Mouse (Mus musculus) liver, embryonic 14.5 days (tissue): ENCODE data around the gene Neu2. TPM values are rescaled to one million over a fixed set of nuclear protein-coding genes. Genes with fewer than 3 reads are reported as not detected.

Source experiments
- ATAC-seq: fragments of 200-750 bp; cut with Nextera tagmentation; 2 replicates; pipeline ENCODE4 v1.8.0; 2017; ENCODE audit warnings: moderate number of reproducible peaks, mild to moderate bottlenecking, moderate library complexity; ENCODE audit not compliant: insufficient read depth
- DNase-seq, 3 experiments: peaks; one replicate each; pipeline ENCODE4 v3.0.0-alpha.2; 2012 to 2013; ENCODE audit warnings: low read depth in 3 of 3, low spot score in 3 of 3
- H3K27ac ChIP-seq: fragments of 300-500 bp; sonication (generic); 2 replicates; pipeline ENCODE4 v1.5.1; 2014; ENCODE audit warnings: moderate library complexity, mild to moderate bottlenecking, control low read depth, inconsistent platforms
- H3K27me3 ChIP-seq: fragments of 300-500 bp; sonication (generic); 2 replicates; pipeline ENCODE4 v1.6.1; 2014; ENCODE audit warnings: mild to moderate bottlenecking, low read length, moderate library complexity; ENCODE audit not compliant: control insufficient read depth, insufficient read depth
- H3K36me3 ChIP-seq: fragments of 300-500 bp; sonication (generic); replicated peaks from 2 replicates; pipeline ENCODE4 v1.6.1; 2014; ENCODE audit warnings: low read depth; ENCODE audit not compliant: control insufficient read depth, insufficient read depth
- H3K4me1 ChIP-seq, 2 experiments: fragments of 200-500 bp in 1 of 2; fragments of 300-500 bp in 1 of 2; sonication (generic) in 1 of 2; replicated peaks; 2 replicates each; pipeline ENCODE4 v1.6.1; 2012 to 2014; ENCODE audit warnings: antibody characterized with exemption in 1 of 2, inconsistent platforms in 1 of 2, low read length in 1 of 2; ENCODE audit not compliant: control insufficient read depth in 2 of 2, insufficient read depth in 2 of 2
- H3K4me2 ChIP-seq: fragments of 300-500 bp; sonication (generic); 2 replicates; pipeline ENCODE4 v1.6.1; 2014; ENCODE audit warnings: low read depth, mild to moderate bottlenecking, control low read depth, moderate library complexity
- H3K4me3 ChIP-seq, 2 experiments: fragments of 200-500 bp in 1 of 2; fragments of 300-500 bp in 1 of 2; sonication (generic) in 1 of 2; 2 replicates each; pipeline ENCODE4 v1.5.1; 2012 to 2014; ENCODE audit warnings: low read depth in 2 of 2, low read length in 2 of 2, mild to moderate bottlenecking in 2 of 2, control low read depth in 1 of 2, inconsistent platforms in 1 of 2, moderate library complexity in 1 of 2; ENCODE audit not compliant: insufficient read depth in 1 of 2
- H3K9ac ChIP-seq: fragments of 300-500 bp; sonication (generic); replicated peaks from 2 replicates; pipeline ENCODE4 v1.6.1; 2014; ENCODE audit warnings: mild to moderate bottlenecking, control low read depth, moderate library complexity
- H3K9me3 ChIP-seq: fragments of 300-500 bp; sonication (generic); 2 replicates; pipeline ENCODE4 v1.6.1; 2016; ENCODE audit warnings: low read length, mixed read lengths; ENCODE audit not compliant: control insufficient read depth
- CTCF ChIP-seq: IDR thresholded peaks from 2 replicates; pipeline ENCODE4 v1.5.1; 2016; ENCODE audit warnings: antibody characterized with exemption, low read depth, control low read depth
- EP300 ChIP-seq: IDR thresholded peaks from 2 replicates; pipeline ENCODE4 v1.6.1; 2016; ENCODE audit warnings: antibody characterized with exemption, low read depth
- WGBS: fragments of 180-500 bp; shearing (Covaris S2); extraction: QIAGEN DNeasy Blood & Tissue Kit; methylation state at CpG from one replicate; pipeline ENCODE4 v1.1.7; 2014; ENCODE audit not compliant: insufficient replicate concordance; 5-methylcytosine and 5-hydroxymethylcytosine counted together
- polyA plus RNA-seq, 2 experiments: library from polyadenylated mRNA; depleted of rRNA in 1 of 2; stranded (reverse) in 1 of 2; unstranded in 1 of 2; fragments of >200 nt; fragmentation: Nextera tagmentation in 1 of 2; extraction: Ambion mirVana in 1 of 2; gene quantifications; 2 replicates each; pipeline versions ENCODE4 v1.2.1 to v1.2.3; 2012 to 2014

The Neu2 gene
- polyA plus RNA-seq, 2 experiments, result 0.20 to 0.28 TPM

DNA sequence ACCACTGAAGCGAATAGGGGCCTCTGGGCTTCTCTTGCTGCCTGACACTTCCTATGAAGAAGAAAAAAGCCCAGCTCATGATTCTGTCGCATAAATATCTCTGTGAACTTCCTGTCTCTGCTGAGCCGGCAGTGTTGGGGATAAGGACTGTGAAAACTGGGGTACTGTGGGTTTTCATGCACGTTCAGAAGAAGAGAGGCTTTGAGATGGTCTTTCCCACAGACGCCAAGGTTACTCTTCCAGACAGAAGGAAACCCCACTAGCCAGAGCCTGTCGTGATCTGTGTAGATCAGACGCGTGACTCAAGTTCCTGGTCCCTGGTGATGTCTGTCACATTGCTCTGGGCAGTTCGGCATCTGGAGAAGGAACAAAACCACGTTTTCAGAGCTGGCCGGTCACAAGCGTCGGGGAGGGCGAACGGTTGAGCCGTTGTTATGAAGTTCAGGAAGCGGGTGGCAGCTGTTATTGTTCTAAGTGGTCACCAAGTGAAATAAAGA is 130.5 kb downstream of the Neu2 start:
- peak overlapping the region; percentile 4; the same call in 1 of the 2 replicates for H3K27ac ChIP-seq
- TF ChIP-seq CTCF (no peak), EP300 (no peak)
- H3K27me3 ChIP-seq, result no peaks in the 10 kb centered on the region
- WGBS, result 20% methylated on average over 17 of the region's 17 CpGs
- H3K36me3 ChIP-seq, result no peaks in the 10 kb centered on the region
- H3K9me3 ChIP-seq, result no peaks in the 10 kb centered on the region
- ATAC-seq (no peak), DNase-seq (no peak)
- peaks cover 30 to 58% of the 10 kb centered on the region in 2 experiments for H3K4me1 ChIP-seq
- no peak overlapping the region for H3K4me3 ChIP-seq
- H3K9ac ChIP-seq, result peak overlapping the region; percentile 10; the same call in 1 of the 2 replicates
- H3K4me2 ChIP-seq, result peak overlapping the region; percentile 3; the same call in 1 of the 2 replicates

- no peak for TF ChIP-seq CTCF
- TF ChIP-seq EP300, result no peak
- WGBS, result 76% methylated on average over 7 of the region's 7 CpGs
- no peaks in the 10 kb centered on the region for H3K27me3 ChIP-seq
- no peaks in the 10 kb centered on the region for H3K9me3 ChIP-seq
- DNase-seq (no peak), ATAC-seq (no peak)
- H3K36me3 ChIP-seq, result no peaks in the 10 kb centered on the region
- no peak overlapping the region for H3K4me2 ChIP-seq
- H3K4me3 ChIP-seq, result no peak overlapping the region
- H3K9ac ChIP-seq, result no peak overlapping the region
- H3K27ac ChIP-seq, result no peak overlapping the region
- H3K4me1 ChIP-seq, result peaks cover 26 to 54% of the 10 kb centered on the region in 2 experiments
Observed at GRCm38 (mm10) chr1:87643016-87643415, 133.3 kb downstream of the Neu2 start.

- WGBS, result 61% methylated on average over 7 of the region's 7 CpGs
- no peaks in the 10 kb centered on the region for H3K36me3 ChIP-seq
- H3K4me3 ChIP-seq, result no peak overlapping the region
- no peaks in the 10 kb centered on the region for H3K9me3 ChIP-seq
- H3K27me3 ChIP-seq, result no peaks in the 10 kb centered on the region
- H3K9ac ChIP-seq, result no peak overlapping the region
- H3K4me1 ChIP-seq, result peaks cover 36 to 54% of the 10 kb centered on the region in 2 experiments
- no peak for DNase-seq
- TF ChIP-seq CTCF (no peak), EP300 (no peak)
- ATAC-seq, result no peak
- no peak overlapping the region for H3K4me2 ChIP-seq
- no peak overlapping the region for H3K27ac ChIP-seq
Observed at GRCm38 (mm10) chr1:87645041-87645440, 135.4 kb downstream of the Neu2 start.

- no peak overlapping the region for H3K4me2 ChIP-seq
- ATAC-seq (no peak), DNase-seq (no peak)
- TF ChIP-seq EP300, result no peak
- no peak for TF ChIP-seq CTCF
- H3K9ac ChIP-seq, result no peak overlapping the region
- H3K27me3 ChIP-seq, result no peaks in the 10 kb centered on the region
- H3K27ac ChIP-seq, result peak overlapping the region; percentile 18; the same call in 1 of the 2 replicates
- 9% methylated on average over 6 of the region's 6 CpGs for WGBS
- H3K36me3 ChIP-seq, result no peaks in the 10 kb centered on the region
- H3K4me1 ChIP-seq, result peaks cover 41 to 54% of the 10 kb centered on the region in 2 experiments
- H3K9me3 ChIP-seq, result no peaks in the 10 kb centered on the region
- no peak overlapping the region for H3K4me3 ChIP-seq
Observed at GRCm38 (mm10) chr1:87645748-87646147, 136.1 kb downstream of the Neu2 start.

Other genes with a start within 250 kb of the Neu2 start
- gene Efhd1, start 245.5 kb upstream of the Neu2 start, polyA plus RNA-seq (2012; rRNA removed), result not detected in 2 replicates
- gene Efhd1, start 245.5 kb upstream of the Neu2 start, polyA plus RNA-seq (2014; fragmentation: Nextera tagmentation; extraction: Ambion mirVana), result not detected in 2 replicates
- 17.1 and 17.9 TPM in 2 replicates for gene Gigyf2, start 182.9 kb upstream of the Neu2 start, polyA plus RNA-seq (2012; rRNA removed)
- gene Gigyf2, start 182.9 kb upstream of the Neu2 start, polyA plus RNA-seq (2014; fragmentation: Nextera tagmentation; extraction: Ambion mirVana), result 11.2 and 13.0 TPM in 2 replicates
- not detected in 2 replicates for gene Kcnj13, start 115.2 kb upstream of the Neu2 start, polyA plus RNA-seq (2012; rRNA removed)
- not detected in 2 replicates for gene Kcnj13, start 115.2 kb upstream of the Neu2 start, polyA plus RNA-seq (2014; fragmentation: Nextera tagmentation; extraction: Ambion mirVana)
- not detected in 2 replicates for gene Snorc, start 39.6 kb upstream of the Neu2 start, polyA plus RNA-seq (2012; rRNA removed)
- gene Snorc, start 39.6 kb upstream of the Neu2 start, polyA plus RNA-seq (2014; fragmentation: Nextera tagmentation; extraction: Ambion mirVana), result not detected in 2 replicates
- 2.8 and 3.4 TPM in 2 replicates for gene Ngef, start 64.0 kb downstream of the Neu2 start, polyA plus RNA-seq (2012; rRNA removed)
- 2.9 and 3.8 TPM in 2 replicates for gene Ngef, start 64.0 kb downstream of the Neu2 start, polyA plus RNA-seq (2014; fragmentation: Nextera tagmentation; extraction: Ambion mirVana)
- 5.7 and 9.3 TPM in 2 replicates for gene Inpp5d, start 110.4 kb downstream of the Neu2 start, polyA plus RNA-seq (2012; rRNA removed)
- 11.1 and 13.0 TPM in 2 replicates for gene Inpp5d, start 110.4 kb downstream of the Neu2 start, polyA plus RNA-seq (2014; fragmentation: Nextera tagmentation; extraction: Ambion mirVana)
- gene Atg16l1, start 246.0 kb downstream of the Neu2 start, polyA plus RNA-seq (2012; rRNA removed), result 12.5 and 13.4 TPM in 2 replicates
- gene Atg16l1, start 246.0 kb downstream of the Neu2 start, polyA plus RNA-seq (2014; fragmentation: Nextera tagmentation; extraction: Ambion mirVana), result 10.9 and 12.8 TPM in 2 replicates